Mouse (Mus musculus) cerebellum, postnatal 25 days (tissue): ENCODE data around the gene Zbtb46.

ENCODE experiments used
- DNase-seq, 2 experiments: peaks; one replicate each; pipeline ENCODE4 v3.0.0; 2021; ENCODE audit warnings: mixed read lengths in 2 of 2

Gene Zbtb46

GRCm38 (mm10) chr2:181397207-181397761 lies 61.9 kb downstream of the Zbtb46 start:
- DNase-seq, result peak; percentile 39 to 41

GRCm38 (mm10) chr2:181394086-181394485 lies 65.1 kb downstream of the Zbtb46 start:
- no peak for DNase-seq

- peak; percentile 88 to 95 for DNase-seq
Measured at GRCm38 (mm10) chr2:181392600-181393213, 66.5 kb downstream of the Zbtb46 start.

- no peak for DNase-seq
Measured at GRCm38 (mm10) chr2:181391541-181391940, 67.7 kb downstream of the Zbtb46 start.

GRCm38 (mm10) chr2:181391022-181391421 lies 68.2 kb downstream of the Zbtb46 start:
- DNase-seq, result no peak

- peak; percentile 75 to 76 for DNase-seq
Measured at GRCm38 (mm10) chr2:181390136-181390870, 68.9 kb downstream of the Zbtb46 start.

- DNase-seq, result no peak
Measured at GRCm38 (mm10) chr2:181386663-181387210, 72.5 kb downstream of the Zbtb46 start.

- peak; percentile 91 for DNase-seq
Measured at GRCm38 (mm10) chr2:181385885-181386284, 73.3 kb downstream of the Zbtb46 start.

- DNase-seq, result peak; percentile 55 to 66
Measured at GRCm38 (mm10) chr2:181384919-181385391, 74.3 kb downstream of the Zbtb46 start.

GRCm38 (mm10) chr2:181384463-181384862 lies 74.8 kb downstream of the Zbtb46 start:
- DNase-seq, result no peak

GRCm38 (mm10) chr2:181381631-181382306 lies 77.5 kb downstream of the Zbtb46 start:
- no peak for DNase-seq

- DNase-seq, result no peak
Measured at GRCm38 (mm10) chr2:181381107-181381506, 78.1 kb downstream of the Zbtb46 start.

GRCm38 (mm10) chr2:181380251-181380650 lies 79.0 kb downstream of the Zbtb46 start:
- no peak for DNase-seq

- DNase-seq, result no peak
Measured at GRCm38 (mm10) chr2:181379778-181380177, 79.4 kb downstream of the Zbtb46 start, which contains the start of gene Lime1. Lime1 (plus strand) TSS chr2:181380078.

GRCm38 (mm10) chr2:181378701-181379100 lies 80.5 kb downstream of the Zbtb46 start:
- DNase-seq, result no peak

GRCm38 (mm10) chr2:181377230-181377629 lies 82.0 kb downstream of the Zbtb46 start:
- no peak for DNase-seq

GRCm38 (mm10) chr2:181375787-181376186 lies 83.4 kb downstream of the Zbtb46 start:
- no peak for DNase-seq

- no peak for DNase-seq
Measured at GRCm38 (mm10) chr2:181370001-181370400, 89.2 kb downstream of the Zbtb46 start.

- DNase-seq, result no peak
Measured at GRCm38 (mm10) chr2:181365655-181366075, 93.6 kb downstream of the Zbtb46 start.

- DNase-seq, result peak; percentile 94 to 96
Measured at GRCm38 (mm10) chr2:181364860-181365596, 94.2 kb downstream of the Zbtb46 start, which contains the start of the genes Zgpat and Arfrp1. Zgpat (plus strand) TSS chr2:181364928. Arfrp1 (minus strand) TSS chr2:181365404.

GRCm38 (mm10) chr2:181364487-181364859 lies 94.8 kb downstream of the Zbtb46 start:
- DNase-seq, result no peak

- no peak for DNase-seq
Measured at GRCm38 (mm10) chr2:181363946-181364345, 95.3 kb downstream of the Zbtb46 start.
